Mouse (Mus musculus) liver, postnatal 0 days (tissue): Measurements from ENCODE around the gene Tedc1.

Experiments used
- CTCF ChIP-seq: sonication (generic); IDR thresholded peaks from 2 replicates; pipeline ENCODE4 v1.5.1; 2016; ENCODE audit warnings: antibody characterized with exemption, low read depth
- EP300 ChIP-seq: IDR thresholded peaks from 2 replicates; pipeline ENCODE4 v1.6.1; 2016; ENCODE audit warnings: antibody characterized with exemption, low read depth, mild to moderate bottlenecking

GRCm38 (mm10) chr12:113114141-113114540 lies 42.1 kb upstream of the Tedc1 start:
- TF ChIP-seq CTCF (no peak), EP300 (no peak)
